Mouse (Mus musculus) adrenal gland, adult 10 weeks (tissue): ENCODE measurements around the gene Olfr209. TPM values are rescaled to one million over a fixed set of nuclear protein-coding genes. Genes with fewer than 3 reads are reported as not detected.

Source experiments
- polyA plus RNA-seq: library from polyadenylated mRNA; stranded (reverse); fragments of 350-450 nt; fragmentation: Illumina TruSeq; extraction: RNeasy Lipid Tissue Mini Kit (QIAGEN cat#74804); gene quantifications from one replicate; pipeline ENCODE4 v1.2.3, GENCODE M21; 2014; ENCODE audit warnings: low read depth, low replicate concordance

Gene Olfr209
- not detected for polyA plus RNA-seq

GRCm38 (mm10) chr16:59363893-59364292 is at the start of gene Olfr209:
Gene Olfr209 (minus strand): TSS chr16:59363993.

GRCm38 (mm10) chr16:59407032-59407431 is 43.2 kb upstream of the Olfr209 start, which contains the start of gene Gabrr3:
Gene Gabrr3 (plus strand): TSS chr16:59407332.

GRCm38 (mm10) chr16:59349146-59349545 is 14.6 kb downstream of the Olfr209 start, which contains the start of gene Olfr206:
Gene Olfr206 (minus strand): TSS chr16:59349246.

GRCm38 (mm10) chr16:59331038-59331437 is 32.8 kb downstream of the Olfr209 start, which contains the start of gene Olfr205:
Gene Olfr205 (minus strand): TSS chr16:59331138.

GRCm38 (mm10) chr16:59318148-59318547 is 45.6 kb downstream of the Olfr209 start, which contains the start of gene Olfr204:
Gene Olfr204 (minus strand): TSS chr16:59318248.

Other genes with a start within 250 kb of the Olfr209 start
- not detected for gene Olfr194, start 242.9 kb downstream of the Olfr209 start, polyA plus RNA-seq
- gene Olfr195, start 216.9 kb downstream of the Olfr209 start, polyA plus RNA-seq: not detected
- not detected for gene Olfr196, start 193.5 kb downstream of the Olfr209 start, polyA plus RNA-seq
- not detected for gene Olfr198, start 160.5 kb downstream of the Olfr209 start, polyA plus RNA-seq
- gene Olfr199, start 144.2 kb downstream of the Olfr209 start, polyA plus RNA-seq: not detected
- not detected for gene Olfr201, start 91.4 kb downstream of the Olfr209 start, polyA plus RNA-seq
- not detected for gene Olfr202, start 77.2 kb downstream of the Olfr209 start, polyA plus RNA-seq
- not detected for gene Olfr203, start 65.1 kb downstream of the Olfr209 start, polyA plus RNA-seq
- gene Olfr204, start 45.7 kb downstream of the Olfr209 start, polyA plus RNA-seq: not detected
- not detected for gene Olfr205, start 32.9 kb downstream of the Olfr209 start, polyA plus RNA-seq
- not detected for gene Olfr206, start 14.7 kb downstream of the Olfr209 start, polyA plus RNA-seq
- gene Gabrr3, start 43.3 kb upstream of the Olfr209 start, polyA plus RNA-seq: not detected
- gene Riox2, start 107.8 kb upstream of the Olfr209 start, polyA plus RNA-seq: 40.1 TPM
- 31.6 TPM for gene Crybg3, start 237.0 kb upstream of the Olfr209 start, polyA plus RNA-seq